Mouse (Mus musculus) CH12.LX (cell line): ENCODE data around the gene Gtf2h1.
A peak's percentile ranks its signal among the peaks of the same experiment; 100 is the strongest.

Experiments used
- CTCF ChIP-seq, 2 experiments: IDR thresholded peaks in 1 of 2; conservative IDR thresholded peaks in 1 of 2; 2 replicates each; pipeline ENCODE4 v1.5.1; 2011 to 2012; ENCODE audit warnings: low read depth in 2 of 2, low read length in 2 of 2, improper control_type of control experiment in 1 of 2, inconsistent platforms in 1 of 2, mild to moderate bottlenecking in 1 of 2, moderate library complexity in 1 of 2
- MEF2A ChIP-seq: IDR thresholded peaks from 2 replicates; pipeline ENCODE4 v1.6.1; 2014; ENCODE audit warnings: low read depth, mild to moderate bottlenecking, inconsistent platforms, low read length, improper control_type of control experiment, borderline replicate concordance
- POLR2A ChIP-seq: IDR thresholded peaks from 2 replicates; pipeline ENCODE4 v1.6.1; 2011; ENCODE audit warnings: low read depth, mild to moderate bottlenecking, improper control_type of control experiment, low read length
- RAD21 ChIP-seq: IDR thresholded peaks from 2 replicates; pipeline ENCODE4 v1.6.1; 2011; ENCODE audit warnings: low read depth, mild to moderate bottlenecking, low read length, improper control_type of control experiment, moderate library complexity
- ZC3H11A ChIP-seq: IDR thresholded peaks from 2 replicates; pipeline ENCODE4 v1.6.1; 2012; ENCODE audit warnings: low read depth, mild to moderate bottlenecking, inconsistent platforms, low read length, improper control_type of control experiment

DNA sequence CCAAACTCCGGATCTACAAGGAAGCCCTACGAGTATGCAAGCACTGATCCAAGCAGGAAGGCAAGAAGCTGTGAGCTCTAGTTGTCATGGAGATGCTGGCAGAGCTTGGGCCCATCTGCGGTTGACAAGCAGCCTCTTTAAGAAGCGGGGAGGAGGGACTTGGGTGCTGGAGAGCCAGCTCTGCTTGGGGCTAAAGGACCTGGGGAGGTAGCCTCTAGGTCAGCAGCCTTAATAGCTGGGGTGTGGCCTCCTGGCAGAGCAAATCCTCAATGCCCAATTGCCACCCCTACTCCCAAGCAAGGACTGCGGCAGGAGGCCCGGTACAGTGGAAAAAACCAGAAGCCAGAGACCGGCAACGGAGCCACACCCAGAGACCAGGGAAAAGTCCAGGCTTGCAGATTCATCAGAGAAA is 43.0 kb downstream of the Gtf2h1 start:
- TF ChIP-seq POLR2A (0 out of 2 replicates have a peak, but pooled peaks have one; percentile 17), RAD21 (no peak), ZC3H11A (no peak), CTCF (conservative IDR thresholded peaks at IDR 0.05 in 1 of 2, IDR thresholded peaks at IDR 0.05 in 1 of 2; ENCODE audit: low read depth in 2 of 2, low read length in 2 of 2) (no peak), MEF2A (no peak)
